Comparison of ENCODE assay signal across 11 mouse cellular contexts in the genomic region with DNA sequence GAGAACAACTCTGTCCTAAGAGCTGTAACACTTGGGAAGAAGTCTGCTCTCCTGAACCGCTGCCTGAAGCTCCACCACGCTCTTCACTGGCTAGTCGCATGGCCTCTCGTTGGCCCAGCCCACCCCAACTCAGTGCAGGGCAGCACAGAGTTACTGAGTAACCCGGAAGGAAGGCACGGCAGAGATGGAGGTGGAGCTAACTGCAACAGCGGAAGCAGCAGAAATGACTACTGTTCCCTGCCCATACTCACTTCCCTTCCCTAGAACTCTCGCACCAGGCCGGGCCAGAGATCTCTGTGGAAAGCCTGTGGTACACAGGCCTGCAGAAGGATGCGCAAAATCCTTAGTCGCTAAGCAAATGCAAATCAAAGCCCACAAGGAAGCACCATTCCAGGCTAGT. TPM values are rescaled to one million over a fixed set of nuclear protein-coding genes. Genes with fewer than 3 reads are reported as not detected.
A peak's percentile ranks its signal among the peaks of the same experiment; 100 is the strongest.
DNase-seq lines count a peak whose midpoint lies in the region; ATAC-seq and TF ChIP-seq lines count a peak whose summit lies in the region.
"Had no signal": no experiment of that assay in that cellular context is flagged by ENCODE, and none has a peak within 500 bp of the region (broad histone marks: within the 10 kb centered on the region; RNA-seq: fewer than 3 reads in every experiment).

No protein-coding gene starts in this region.

- peak overlapping the region; percentile 26; the same call in 1 of the 2 replicates for H3K4me2 ChIP-seq in intestine, embryonic 15.5 days (replicated peaks)
- no peak overlapping the region for H3K4me2 ChIP-seq in liver, embryonic 12.5 days

- no peak overlapping the region for H3K4me3 ChIP-seq in intestine, embryonic 15.5 days (replicated peaks)
- no peak overlapping the region for H3K4me3 ChIP-seq in liver, embryonic 12.5 days
- no peak overlapping the region for H3K4me3 ChIP-seq in embryonic facial prominence, embryonic 10.5 days
- no peak overlapping the region for H3K4me3 ChIP-seq in gastrocnemius, adult 2 months

- no peak overlapping the region for H3K9ac ChIP-seq in intestine, embryonic 15.5 days
- no peak overlapping the region for H3K9ac ChIP-seq in liver, embryonic 12.5 days

- TF ChIP-seq CTCF in gastrocnemius, adult 2 months (IDR thresholded peaks at IDR 0.05): no peak

- peak; percentile 62; the same call in 1 of the 2 replicates for ATAC-seq in intestine, embryonic 15.5 days
- ATAC-seq in liver, embryonic 12.5 days: 0 out of 2 replicates have a peak, but pooled peaks have one; percentile 37

- DNase-seq in gastrocnemius, postnatal 25 days: peak; percentile 7
- DNase-seq in gastrocnemius, postnatal 36 days: no peak
- peak; percentile 26 to 65 for DNase-seq in spleen, postnatal 4 days (ENCODE audit: low spot score in 2 of 2)
- no peak for DNase-seq in left cerebral cortex, postnatal 4 days
- DNase-seq in embryonic facial prominence, embryonic 10.5 days (ENCODE audit: low spot score): no peak
- DNase-seq in gastrocnemius, adult 2 months: no peak

- H3K9me3 ChIP-seq in intestine, embryonic 15.5 days: no peaks in the 10 kb centered on the region
- H3K9me3 ChIP-seq in liver, embryonic 12.5 days (replicated peaks): no peaks in the 10 kb centered on the region
- no peaks in the 10 kb centered on the region for H3K9me3 ChIP-seq in embryonic facial prominence, embryonic 10.5 days

- 0 out of 2 replicates have a peak, but pooled peaks cover 3% of the 10 kb centered on the region for H3K4me1 ChIP-seq in intestine, embryonic 15.5 days (replicated peaks)
- H3K4me1 ChIP-seq in liver, embryonic 12.5 days: 0 out of 2 replicates have a peak, but pooled peaks cover 4% of the 10 kb centered on the region
- H3K4me1 ChIP-seq in embryonic facial prominence, embryonic 10.5 days: no peaks in the 10 kb centered on the region

- intact Hi-C loops in gastrocnemius, postnatal 36 days (cut with DNase I): no loop called here
- intact Hi-C loops in left cerebral cortex, postnatal 4 days (cut with DNase I): no loop called here
- intact Hi-C loops in gastrocnemius, adult 2 months (cut with DNase I): no loop called here

- H3K36me3 ChIP-seq in intestine, embryonic 15.5 days: no peaks in the 10 kb centered on the region
- no peaks in the 10 kb centered on the region for H3K36me3 ChIP-seq in liver, embryonic 12.5 days
- H3K36me3 ChIP-seq in embryonic facial prominence, embryonic 10.5 days (replicated peaks): no peaks in the 10 kb centered on the region

- no peaks in the 10 kb centered on the region for H3K27me3 ChIP-seq in intestine, embryonic 15.5 days (replicated peaks)
- H3K27me3 ChIP-seq in liver, embryonic 12.5 days (replicated peaks): no peaks in the 10 kb centered on the region; the same call in 1 of the 2 replicates
- H3K27me3 ChIP-seq in embryonic facial prominence, embryonic 10.5 days (replicated peaks; ENCODE audit: low read depth, poor library complexity, severe bottlenecking): no peaks in the 10 kb centered on the region

- no peak overlapping the region for H3K27ac ChIP-seq in intestine, embryonic 15.5 days
- no peak overlapping the region for H3K27ac ChIP-seq in liver, embryonic 12.5 days
- H3K27ac ChIP-seq in embryonic facial prominence, embryonic 10.5 days (replicated peaks): no peak overlapping the region
- no peak overlapping the region for H3K27ac ChIP-seq in gastrocnemius, adult 2 months

- 45% methylated on average over 11 of the region's 11 CpGs for WGBS in intestine, embryonic 15.5 days
- 33% methylated on average over 11 of the region's 11 CpGs for WGBS in liver, embryonic 12.5 days (ENCODE audit: insufficient replicate concordance)
- 67% methylated on average over 11 of the region's 11 CpGs for WGBS in embryonic facial prominence, embryonic 10.5 days

RNA-seq across cellular contexts. Expression of gene Iqcf4, which starts 4.4 kb away (rescaled TPM):
- not detected for total RNA-seq in gastrocnemius, postnatal 25 days (2021)
- total RNA-seq in gastrocnemius, postnatal 36 days (2021): not detected
- polyA plus RNA-seq in intestine, embryonic 15.5 days (2015; fragmentation: Nextera tagmentation; extraction: Ambion mirVana): not detected in 2 replicates
- not detected in 2 replicates for polyA plus RNA-seq in liver, embryonic 12.5 days (2016; fragmentation: Nextera tagmentation; extraction: Ambion mirVana)
- total RNA-seq in left cerebral cortex, postnatal 4 days (2021): not detected
- not detected in 2 replicates for polyA plus RNA-seq in embryonic facial prominence, embryonic 10.5 days (2016; fragmentation: Nextera tagmentation; extraction: Ambion mirVana)
- total RNA-seq in gastrocnemius, adult 2 months (2021): not detected
- total RNA-seq: layer of hippocampus, postnatal 25 days had no signal
- polyA plus RNA-seq: frontal cortex, adult 2 months; stomach, embryonic 14.5 days had no signal

RNA-seq across cellular contexts. Expression of gene Iqcf3, which starts 5.0 kb away (rescaled TPM):
- not detected for total RNA-seq in gastrocnemius, postnatal 25 days (2021)
- not detected for total RNA-seq in gastrocnemius, postnatal 36 days (2021)
- not detected in 2 replicates for polyA plus RNA-seq in intestine, embryonic 15.5 days (2015; fragmentation: Nextera tagmentation; extraction: Ambion mirVana)
- not detected in 2 replicates for polyA plus RNA-seq in liver, embryonic 12.5 days (2016; fragmentation: Nextera tagmentation; extraction: Ambion mirVana)
- total RNA-seq in left cerebral cortex, postnatal 4 days (2021): not detected
- not detected in 2 replicates for polyA plus RNA-seq in embryonic facial prominence, embryonic 10.5 days (2016; fragmentation: Nextera tagmentation; extraction: Ambion mirVana)
- total RNA-seq in gastrocnemius, adult 2 months (2021): not detected
- total RNA-seq: layer of hippocampus, postnatal 25 days had no signal
- polyA plus RNA-seq: frontal cortex, adult 2 months; stomach, embryonic 14.5 days had no signal

RNA-seq across cellular contexts. Expression of gene Iqcf5, which starts 52.1 kb away (rescaled TPM):
- not detected for total RNA-seq in gastrocnemius, postnatal 25 days (2021)
- total RNA-seq in gastrocnemius, postnatal 36 days (2021): not detected
- not detected in 2 replicates for polyA plus RNA-seq in intestine, embryonic 15.5 days (2015; fragmentation: Nextera tagmentation; extraction: Ambion mirVana)
- polyA plus RNA-seq in liver, embryonic 12.5 days (2016; fragmentation: Nextera tagmentation; extraction: Ambion mirVana): 0.44 TPM in 1 of 2 replicates, not detected in the other
- total RNA-seq in left cerebral cortex, postnatal 4 days (2021): under 1 TPM in 1 of 2 experiments, not detected in 1; 0.78 TPM
- polyA plus RNA-seq in embryonic facial prominence, embryonic 10.5 days (2016; fragmentation: Nextera tagmentation; extraction: Ambion mirVana): not detected in 2 replicates
- not detected for total RNA-seq in gastrocnemius, adult 2 months (2021)
- total RNA-seq: layer of hippocampus, postnatal 25 days had no signal
- polyA plus RNA-seq: frontal cortex, adult 2 months; stomach, embryonic 14.5 days had no signal

RNA-seq across cellular contexts. Expression of gene Iqcf6, which starts 59.9 kb away (rescaled TPM):
- total RNA-seq in gastrocnemius, postnatal 25 days (2021): not detected
- total RNA-seq in gastrocnemius, postnatal 36 days (2021): not detected
- polyA plus RNA-seq in intestine, embryonic 15.5 days (2015; fragmentation: Nextera tagmentation; extraction: Ambion mirVana): not detected in 2 replicates
- not detected in 2 replicates for polyA plus RNA-seq in liver, embryonic 12.5 days (2016; fragmentation: Nextera tagmentation; extraction: Ambion mirVana)
- not detected for total RNA-seq in left cerebral cortex, postnatal 4 days (2021)
- polyA plus RNA-seq in embryonic facial prominence, embryonic 10.5 days (2016; fragmentation: Nextera tagmentation; extraction: Ambion mirVana): not detected in 2 replicates
- not detected for total RNA-seq in gastrocnemius, adult 2 months (2021)
- total RNA-seq: layer of hippocampus, postnatal 25 days had no signal
- polyA plus RNA-seq: frontal cortex, adult 2 months; stomach, embryonic 14.5 days had no signal

Comparison
In these comparisons a context has a peak if more than half of its experiments do, and no peak if none do; other contexts are left out.
1. DNase-seq: peak in gastrocnemius, postnatal 25 days (single experiment) and spleen, postnatal 4 days (2 of 2); none in gastrocnemius, postnatal 36 days (0 of 2), left cerebral cortex, postnatal 4 days (single experiment), embryonic facial prominence, embryonic 10.5 days (single experiment) and gastrocnemius, adult 2 months (single experiment).